Mouse (Mus musculus) B cell, adult 67 days (primary cell): ENCODE data around the gene Ubc. TPM values are rescaled to one million over a fixed set of nuclear protein-coding genes. Genes with fewer than 3 reads are reported as not detected.

ENCODE experiments used
- total RNA-seq, 2 experiments: library from RNA; stranded (reverse); gene quantifications; 4 replicates each; pipeline ENCODE4 v1.2.4; 2023

Ubc gene
- 1,000 to 10,000 TPM; 1,552 to 1,869 TPM for total RNA-seq

GRCm38 (mm10) chr5:125389579-125390441 lies at the start of gene Ubc:
Ubc (minus strand) TSS chr5:125390202.

DNA sequence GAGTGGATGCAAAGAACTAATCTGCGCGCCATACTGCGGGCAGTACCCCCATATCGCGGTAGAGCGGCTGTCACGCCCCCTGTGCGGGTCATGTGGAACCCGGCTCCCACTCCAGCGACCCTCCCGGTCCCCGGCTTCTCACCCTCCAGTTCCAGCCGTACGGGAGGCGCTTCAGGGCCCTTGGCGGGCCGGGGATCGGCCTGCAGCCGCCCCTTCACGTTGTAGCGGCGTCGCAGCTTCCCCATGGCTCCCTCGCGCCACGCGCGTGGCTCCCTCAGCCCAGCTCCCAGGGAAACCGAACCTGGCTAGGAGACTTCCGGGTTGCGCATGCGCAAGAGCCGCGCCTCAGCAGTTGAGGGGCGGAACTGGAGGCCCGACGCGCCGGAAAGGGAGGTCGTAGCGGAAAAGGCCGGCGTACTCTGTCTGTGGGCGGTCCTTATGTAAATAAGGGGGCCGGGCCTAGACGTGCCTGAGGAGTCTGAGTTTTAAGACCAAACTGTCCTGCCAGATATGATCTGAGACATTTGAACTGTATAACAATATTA lies 43.9 kb upstream of the Ubc start, which contains the start of gene Dhx37:
Gene Dhx37 (minus strand): TSS at position 329 of the 545 bp plus-strand sequence.

DNA sequence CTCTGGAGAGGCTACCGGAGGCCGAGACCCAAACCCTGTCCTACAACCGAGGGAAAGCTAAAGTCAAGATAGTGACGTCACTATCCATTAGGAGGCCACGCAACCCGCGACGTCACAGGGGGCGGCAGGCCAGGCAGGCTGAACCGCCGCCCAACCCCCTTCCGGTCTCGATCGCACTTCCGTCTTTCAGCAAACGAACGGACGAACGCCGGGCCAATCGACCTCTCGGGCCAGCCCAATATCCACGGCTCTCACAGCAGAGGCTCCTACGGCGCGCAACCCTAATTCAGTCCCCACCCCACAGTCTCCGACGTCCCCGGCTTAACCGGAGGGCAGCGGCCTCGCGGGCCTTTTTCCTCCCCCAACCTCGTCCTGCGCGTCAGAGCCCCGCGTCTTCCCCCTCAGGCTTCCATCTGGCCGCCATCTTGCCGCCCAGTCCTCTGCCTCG lies 847 bp downstream of the Ubc start, which contains the start of gene Gm10382:
Gene Gm10382 (plus strand): TSS at position 192 of the 448 bp plus-strand sequence.

GRCm38 (mm10) chr5:125340547-125341262 lies 49.3 kb downstream of the Ubc start, which contains the start of gene Scarb1:
Scarb1 (minus strand) TSS chr5:125341094.

Other genes with a start within 250 kb of the Ubc start
- gene Ncor2, start 211.0 kb downstream of the Ubc start, total RNA-seq, result 100 to 1,000 TPM; 152 to 167 TPM
- gene Scarb1, start 49.1 kb downstream of the Ubc start, total RNA-seq, result 10 to 100 TPM; 10.5 to 14.6 TPM
- 1 to 10 TPM in 1 of 2 experiments, not detected in 1; 1.1 TPM for gene Gm10382, start 880 bp downstream of the Ubc start, total RNA-seq
- 10 to 100 TPM; 20.8 to 23.7 TPM for gene Dhx37, start 43.9 kb upstream of the Ubc start, total RNA-seq
- 10 to 100 TPM; 29.0 to 30.0 TPM for gene Bri3bp, start 51.4 kb upstream of the Ubc start, total RNA-seq
- 10 to 100 TPM; 26.5 to 31.9 TPM for gene Aacs, start 85.6 kb upstream of the Ubc start, total RNA-seq
- gene Tmem132b, start 141.6 kb upstream of the Ubc start, total RNA-seq, result not detected